Mouse (Mus musculus) testis, adult 2 months (tissue): ENCODE data around the gene Gm45623. TPM values are rescaled to one million over a fixed set of nuclear protein-coding genes. Genes with fewer than 3 reads are reported as not detected.

ENCODE experiments used
- H3K27ac ChIP-seq: fragments of 200-500 bp; 2 replicates; pipeline ENCODE4 v1.5.1; 2012; ENCODE audit warnings: low read depth, low read length; ENCODE audit not compliant: control insufficient read depth, insufficient read depth
- H3K27me3 ChIP-seq: fragments of 200-500 bp; 2 replicates; pipeline ENCODE4 v1.6.1; 2012; ENCODE audit warnings: mild to moderate bottlenecking, low read length, moderate library complexity; ENCODE audit not compliant: control insufficient read depth, insufficient read depth
- H3K36me3 ChIP-seq: fragments of 200-500 bp; 2 replicates; pipeline ENCODE4 v1.6.1; 2012; ENCODE audit warnings: mild to moderate bottlenecking, low read length; ENCODE audit not compliant: control insufficient read depth, insufficient read depth
- H3K4me1 ChIP-seq: fragments of 200-500 bp; 2 replicates; pipeline ENCODE4 v1.6.1; 2012; ENCODE audit warnings: low read length; ENCODE audit not compliant: control insufficient read depth, insufficient read depth
- H3K4me3 ChIP-seq: fragments of 200-500 bp; 2 replicates; pipeline ENCODE4 v1.5.1; 2012; ENCODE audit warnings: low read depth, mild to moderate bottlenecking, low read length, moderate library complexity, mixed read lengths; ENCODE audit not compliant: control insufficient read depth
- CTCF ChIP-seq: fragments of 200-500 bp; IDR thresholded peaks from 2 replicates; pipeline ENCODE4 v1.5.1; 2012; ENCODE audit warnings: low read depth, mild to moderate bottlenecking, inconsistent platforms, low read length, moderate library complexity; ENCODE audit not compliant: control insufficient read depth, insufficient read depth, insufficient replicate concordance
- POLR2A ChIP-seq: fragments of 200-500 bp; IDR thresholded peaks from 2 replicates; pipeline ENCODE4 v1.6.1; 2012; ENCODE audit warnings: low read depth, mild to moderate bottlenecking, inconsistent platforms, low read length, moderate library complexity; ENCODE audit not compliant: control insufficient read depth
- polyA plus RNA-seq: library from polyadenylated mRNA; depleted of rRNA; stranded (reverse); fragments of >200 nt; gene quantifications from 2 replicates; pipeline ENCODE4 v1.2.3, GENCODE M21; 2012

Gene Gm45623
- polyA plus RNA-seq, 1 experiment: 0.25 TPM

DNA sequence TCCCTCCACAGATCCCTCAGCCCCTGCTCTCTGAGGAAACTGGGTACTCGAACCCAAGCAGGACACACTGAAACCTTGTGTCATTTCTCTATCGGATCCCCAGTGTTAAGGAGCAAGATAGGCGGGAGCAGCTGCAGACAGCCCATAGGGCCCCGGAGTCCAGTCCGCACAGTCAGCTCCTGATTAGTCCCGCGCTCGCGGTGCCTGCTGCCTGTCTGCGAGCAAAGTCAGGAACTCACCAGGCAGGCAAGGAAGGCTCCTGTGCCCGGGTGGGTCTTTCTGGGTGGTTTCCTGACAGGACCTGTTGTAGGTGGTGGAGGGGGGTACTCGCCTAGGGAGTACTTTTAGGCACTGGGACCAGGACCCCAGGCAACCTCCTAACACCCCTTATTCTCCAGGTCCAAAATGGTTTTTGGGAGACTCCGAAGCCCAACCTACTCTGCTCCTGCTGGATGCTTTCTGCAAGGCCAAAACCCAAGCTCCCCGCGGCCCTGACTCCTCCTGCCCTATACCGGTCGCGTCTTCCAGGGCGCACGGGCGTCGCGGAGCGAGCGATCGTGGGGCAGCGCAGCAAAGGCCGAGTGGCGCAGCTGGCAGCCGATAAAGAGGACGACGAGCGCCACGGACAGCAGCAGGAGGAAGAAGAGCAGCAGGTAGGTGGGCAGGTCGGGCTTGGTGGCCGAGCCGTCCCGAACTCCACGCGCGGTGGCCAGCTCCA lies 994 bp downstream of the Gm45623 start:
- H3K4me1 ChIP-seq: peaks cover 8% of the 10 kb centered on the region
- no peaks in the 10 kb centered on the region for H3K27me3 ChIP-seq
- no peak overlapping the region for H3K27ac ChIP-seq
- TF ChIP-seq CTCF: no peak
- TF ChIP-seq POLR2A: no peak
- no peaks in the 10 kb centered on the region for H3K36me3 ChIP-seq
- peak overlapping the region; percentile 23 for H3K4me3 ChIP-seq

DNA sequence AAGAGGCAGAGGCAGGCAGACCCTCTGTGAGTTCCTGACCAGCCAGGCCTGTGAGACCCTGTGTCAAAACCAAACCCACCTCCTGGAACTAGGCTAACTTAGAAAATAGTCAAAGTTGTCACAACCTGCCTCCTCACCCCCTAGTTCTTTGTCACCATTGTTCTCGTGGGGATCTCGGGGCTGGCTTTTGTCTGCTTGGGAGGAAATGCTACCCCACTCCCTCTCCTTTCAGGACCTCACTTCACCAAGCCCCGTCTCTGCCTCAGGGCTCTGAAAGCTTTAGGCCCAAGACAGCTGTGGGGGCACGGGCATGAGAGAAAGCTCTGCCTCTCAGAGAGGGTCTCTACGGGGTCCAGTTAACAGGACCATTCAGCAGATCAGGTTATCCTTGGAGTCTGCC lies 1.9 kb downstream of the Gm45623 start:
- no peak for TF ChIP-seq POLR2A
- no peak for TF ChIP-seq CTCF
- H3K27ac ChIP-seq: no peak overlapping the region
- H3K4me3 ChIP-seq: no peak overlapping the region
- H3K27me3 ChIP-seq: no peaks in the 10 kb centered on the region
- H3K36me3 ChIP-seq: no peaks in the 10 kb centered on the region
- H3K4me1 ChIP-seq: peaks cover 8% of the 10 kb centered on the region

DNA sequence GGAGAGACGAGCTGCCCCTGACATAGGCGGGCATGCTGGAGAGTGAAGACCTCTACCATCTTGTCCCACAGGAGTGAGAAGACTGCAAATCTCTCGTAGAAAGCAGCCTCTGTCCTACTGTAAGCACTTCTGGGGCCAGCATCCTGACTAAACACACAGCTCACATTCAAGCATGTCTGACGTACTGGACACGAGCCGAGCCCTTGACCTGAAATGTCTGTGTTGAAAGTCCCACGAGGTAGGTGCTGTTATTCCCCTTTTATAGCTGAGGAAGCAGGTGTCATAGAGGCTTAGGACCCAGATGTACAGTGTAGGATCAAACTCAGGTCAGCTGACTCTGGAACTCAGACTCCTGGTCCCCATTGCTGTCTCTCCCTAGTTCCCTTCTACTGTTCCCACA lies 4.2 kb downstream of the Gm45623 start:
- TF ChIP-seq POLR2A (no peak), CTCF (no peak)
- Histone ChIP-seq H3K27ac (no peak overlapping the region), H3K4me1 (peaks cover 8% of the 10 kb centered on the region), H3K36me3 (no peaks in the 10 kb centered on the region), H3K4me3 (no peak overlapping the region), H3K27me3 (no peaks in the 10 kb centered on the region)

DNA sequence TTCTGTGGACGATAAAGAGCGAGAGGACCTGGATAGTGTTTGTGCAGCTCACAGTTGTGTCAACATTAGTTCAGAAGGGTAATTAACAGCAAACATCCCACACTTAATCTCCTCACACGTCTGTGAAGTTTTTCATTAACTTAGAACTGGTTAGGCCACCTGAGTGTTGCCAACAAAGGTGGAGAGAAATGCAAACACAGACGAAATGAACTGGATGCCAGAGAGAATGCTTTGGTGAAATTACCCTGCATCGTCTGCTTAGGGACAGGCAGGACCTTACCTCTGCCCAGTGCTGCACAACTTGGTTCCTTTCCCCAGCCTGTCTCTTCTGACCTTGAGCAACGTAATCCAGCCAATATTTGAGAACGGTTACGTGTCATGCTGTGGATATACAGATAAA lies 6.1 kb downstream of the Gm45623 start:
- no peak overlapping the region for H3K27ac ChIP-seq
- no peak for TF ChIP-seq CTCF
- no peak for TF ChIP-seq POLR2A
- no peak overlapping the region for H3K4me3 ChIP-seq
- no peaks in the 10 kb centered on the region for H3K27me3 ChIP-seq
- H3K36me3 ChIP-seq: no peaks in the 10 kb centered on the region
- peaks cover 3% of the 10 kb centered on the region; the same call in 1 of the 2 replicates for H3K4me1 ChIP-seq

DNA sequence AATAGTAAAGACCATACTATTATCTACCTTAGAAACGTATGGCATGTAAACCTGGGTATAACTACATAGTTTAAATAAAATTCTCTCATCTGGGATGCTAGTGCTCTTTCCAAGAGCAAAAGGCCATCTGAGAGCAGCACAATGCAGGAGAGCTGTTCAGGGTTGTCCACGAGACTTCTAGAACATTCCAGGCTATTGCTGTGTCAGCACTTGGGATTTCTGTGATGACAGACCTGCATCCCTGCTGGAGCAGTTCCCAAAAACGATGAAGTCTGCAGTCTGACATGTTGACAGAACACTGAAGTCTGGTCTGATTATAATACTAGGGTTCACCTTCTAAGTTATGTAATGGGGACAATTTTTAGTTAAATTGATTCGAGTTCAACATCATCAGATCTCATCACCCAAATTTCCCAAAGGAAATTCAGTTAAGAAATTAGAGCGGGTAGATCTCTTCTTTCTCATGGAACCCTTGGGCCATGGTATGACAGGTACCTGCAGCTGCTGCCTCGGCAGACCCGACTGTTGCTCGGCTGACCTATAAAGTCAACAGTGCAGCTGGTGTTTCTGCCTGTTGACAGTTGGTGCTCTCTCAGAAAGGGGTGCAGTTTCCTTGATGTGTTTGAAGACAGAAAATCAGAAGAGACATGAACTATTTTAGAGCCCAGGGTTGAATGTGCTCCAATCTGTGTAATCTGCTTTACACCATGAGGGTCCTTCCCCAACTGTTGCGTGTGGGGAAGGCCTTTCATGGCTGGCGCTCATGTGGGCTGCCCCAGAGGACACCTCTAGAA lies 6.7 kb downstream of the Gm45623 start:
- TF ChIP-seq POLR2A (no peak), CTCF (no peak)
- no peak overlapping the region for H3K27ac ChIP-seq
- no peaks in the 10 kb centered on the region for H3K36me3 ChIP-seq
- no peaks in the 10 kb centered on the region for H3K27me3 ChIP-seq
- H3K4me1 ChIP-seq: no peaks in the 10 kb centered on the region
- no peak overlapping the region for H3K4me3 ChIP-seq

DNA sequence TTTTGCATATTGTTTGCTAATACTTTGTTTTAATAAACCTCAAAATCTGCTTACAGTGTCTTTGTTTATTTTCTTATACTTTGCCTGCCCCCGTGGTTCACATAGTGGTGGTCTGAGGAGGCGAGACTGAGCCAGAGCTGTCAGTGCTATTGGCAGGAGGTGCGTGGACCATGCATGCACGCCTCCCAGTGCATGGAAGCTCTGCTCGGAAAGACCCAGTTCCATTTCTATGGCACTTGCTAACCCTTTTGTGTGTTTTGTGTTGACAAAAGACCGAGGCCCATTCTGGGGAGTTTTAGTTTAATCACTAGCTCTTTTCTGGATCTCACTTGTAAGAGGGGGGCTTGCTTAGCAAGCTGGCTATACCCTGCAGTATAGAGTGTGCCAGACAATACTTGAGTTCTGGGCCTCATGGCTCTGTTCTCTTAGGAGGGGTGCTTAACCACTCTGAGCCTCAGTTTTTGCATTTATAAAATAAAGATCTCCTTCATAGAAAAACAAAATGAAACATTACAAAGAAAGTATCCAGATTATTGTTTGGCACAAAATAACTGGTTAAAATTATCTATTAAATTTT lies 11.2 kb downstream of the Gm45623 start:
- Histone ChIP-seq H3K4me3 (no peak overlapping the region), H3K27me3 (no peaks in the 10 kb centered on the region), H3K36me3 (no peaks in the 10 kb centered on the region; the same call in 1 of the 2 replicates), H3K27ac (no peak overlapping the region), H3K4me1 (no peaks in the 10 kb centered on the region)
- TF ChIP-seq POLR2A: no peak
- TF ChIP-seq CTCF: no peak

DNA sequence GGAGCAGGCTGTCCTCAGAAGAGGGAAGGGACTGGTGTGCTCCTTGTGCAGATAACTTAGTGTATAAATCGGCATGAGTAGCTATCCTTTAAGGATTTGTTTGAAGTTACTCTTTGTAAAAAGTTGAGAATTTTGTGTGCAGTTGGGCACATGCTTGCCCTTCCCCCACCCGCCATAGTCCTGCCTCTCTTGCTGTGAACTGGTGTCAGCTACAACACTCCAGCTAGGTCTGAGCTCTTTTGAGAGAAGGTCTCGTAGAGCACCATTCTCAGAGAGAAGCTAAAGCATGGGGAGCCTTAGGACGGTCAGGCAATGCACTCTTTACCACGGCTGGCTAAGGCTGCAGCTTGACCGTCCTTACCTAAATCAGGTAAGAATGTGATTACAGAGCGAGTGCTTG lies 11.9 kb downstream of the Gm45623 start:
- no peaks in the 10 kb centered on the region; the same call in 1 of the 2 replicates for H3K36me3 ChIP-seq
- no peaks in the 10 kb centered on the region for H3K27me3 ChIP-seq
- H3K4me1 ChIP-seq: no peaks in the 10 kb centered on the region
- no peak for TF ChIP-seq POLR2A
- TF ChIP-seq CTCF: no peak
- H3K27ac ChIP-seq: no peak overlapping the region
- H3K4me3 ChIP-seq: no peak overlapping the region
